Mouse (Mus musculus) ovary, adult 10 weeks (tissue): Measurements from ENCODE around the gene A230072I06Rik. TPM values are rescaled to one million over a fixed set of nuclear protein-coding genes. Genes with fewer than 3 reads are reported as not detected.

Experiments used
- polyA plus RNA-seq: library from polyadenylated mRNA; stranded (reverse); fragments of 350-450 nt; fragmentation: Illumina TruSeq; extraction: RNeasy Lipid Tissue Mini Kit (QIAGEN cat#74804); gene quantifications from one replicate; pipeline ENCODE4 v1.2.3, GENCODE M21; 2014

A230072I06Rik gene
- not detected for polyA plus RNA-seq

DNA sequence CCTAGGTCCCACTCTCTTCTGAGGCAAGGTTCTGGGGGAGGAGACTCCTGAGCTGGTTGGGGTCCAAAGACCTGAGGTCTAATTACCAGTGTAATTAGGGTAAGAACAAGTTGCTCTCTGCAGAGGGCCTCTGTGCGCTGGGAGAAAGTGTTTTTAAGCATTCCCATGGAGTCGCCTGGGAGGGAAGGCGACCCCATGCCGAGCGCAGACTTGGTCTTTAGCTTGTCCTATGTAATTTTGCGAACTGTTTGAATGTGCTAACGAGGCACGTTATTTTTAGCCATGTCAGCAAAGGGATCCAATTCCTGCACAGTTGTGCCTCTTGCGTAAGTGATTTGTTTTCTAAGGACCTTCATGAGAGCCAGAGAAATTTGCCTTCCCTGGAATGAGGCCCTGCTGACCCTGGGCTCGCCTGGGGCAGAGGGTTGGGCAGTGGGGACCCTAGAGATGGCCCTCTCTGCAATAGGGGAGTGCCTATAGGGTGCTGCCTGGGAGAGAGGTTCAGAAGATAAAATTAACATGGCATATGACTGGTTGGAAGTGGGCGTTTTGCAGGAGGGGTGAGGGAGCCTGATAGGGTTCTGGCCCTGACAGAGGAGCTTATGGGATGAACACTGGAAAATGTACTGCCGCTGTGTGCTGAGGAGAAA lies at the start of gene A230072I06Rik:
Gene A230072I06Rik (plus strand): TSS at position 157 of the 650 bp plus-strand sequence.

Other genes with a start within 250 kb of the A230072I06Rik start
- gene Sox1, start 116.5 kb downstream of the A230072I06Rik start, polyA plus RNA-seq, result not detected